7 mouse cellular contexts compared by ENCODE assay signal in genomic region chr17:56304718-56305117, GRCm38 (mm10). TPM values are rescaled to one million over a fixed set of nuclear protein-coding genes. Genes with fewer than 3 reads are reported as not detected.
DNase-seq lines count a peak whose midpoint lies in the region; ATAC-seq and TF ChIP-seq lines count a peak whose summit lies in the region.

No protein-coding gene starts in this region.

- peak overlapping the region; percentile 97 for H3K4me2 ChIP-seq in forebrain, embryonic 11.5 days (ENCODE audit: low read depth, low read length, severe bottlenecking)
- peak overlapping the region; percentile 99 for H3K4me2 ChIP-seq in limb, embryonic 14.5 days (replicated peaks; ENCODE audit: low read depth, low read length, severe bottlenecking)
- H3K4me2 ChIP-seq in stomach, embryonic 15.5 days = peak overlapping the region; percentile 97

- TF ChIP-seq POLR2A in limb, embryonic 14.5 days (IDR thresholded peaks at IDR 0.05; ENCODE audit: borderline replicate concordance, extremely low read depth, insufficient read depth, insufficient read length) = no peak

- no peak overlapping the region for H3K27ac ChIP-seq in forebrain, embryonic 11.5 days (ENCODE audit: low read depth, low read length)
- H3K27ac ChIP-seq in limb, embryonic 14.5 days (replicated peaks; ENCODE audit: low read depth, low read length) = no peak overlapping the region
- H3K27ac ChIP-seq in stomach, embryonic 15.5 days = no peak overlapping the region

- H3K27me3 ChIP-seq in megakaryocyte, embryonic 14.5 days (replicated peaks) = peaks cover 2% of the 10 kb centered on the region
- no peaks in the 10 kb centered on the region for H3K27me3 ChIP-seq in forebrain, embryonic 11.5 days (ENCODE audit: control insufficient read depth, insufficient read depth, low read length)
- H3K27me3 ChIP-seq in limb, embryonic 14.5 days (ENCODE audit: control insufficient read depth, insufficient read depth, low read length) = no peaks in the 10 kb centered on the region
- no peaks in the 10 kb centered on the region for H3K27me3 ChIP-seq in stomach, embryonic 15.5 days (replicated peaks)

- H3K36me3 ChIP-seq in megakaryocyte, embryonic 14.5 days (replicated peaks; ENCODE audit: low read length) = peaks cover 42% of the 10 kb centered on the region
- H3K36me3 ChIP-seq in forebrain, embryonic 11.5 days (ENCODE audit: control insufficient read depth, insufficient read depth, low read length) = peaks cover 4% of the 10 kb centered on the region; the same call in 1 of the 2 replicates
- peaks cover 33% of the 10 kb centered on the region for H3K36me3 ChIP-seq in limb, embryonic 14.5 days (ENCODE audit: control insufficient read depth, insufficient read depth, low read length)
- 0 out of 2 replicates have a peak, but pooled peaks cover 7% of the 10 kb centered on the region for H3K36me3 ChIP-seq in stomach, embryonic 15.5 days

- no peak for ATAC-seq in megakaryocyte, adult 5-6 weeks (ENCODE audit: poor library complexity, severe bottlenecking)
- no peak for ATAC-seq in forebrain, embryonic 11.5 days (replicated peaks; ENCODE audit: low FRiP score)
- ATAC-seq in limb, embryonic 14.5 days (ENCODE audit: low FRiP score, low read depth) = no peak
- ATAC-seq in stomach, embryonic 15.5 days (ENCODE audit: insufficient read depth, low FRiP score, low read depth) = no peak

- H3K9ac ChIP-seq in forebrain, embryonic 11.5 days (ENCODE audit: low read length) = peak overlapping the region; percentile 92
- H3K9ac ChIP-seq in limb, embryonic 14.5 days (ENCODE audit: low read depth, low read length, severe bottlenecking) = peak overlapping the region; percentile 66
- H3K9ac ChIP-seq in stomach, embryonic 15.5 days = peak overlapping the region; percentile 67

- H3K4me1 ChIP-seq in megakaryocyte, embryonic 14.5 days = peaks cover 64% of the 10 kb centered on the region
- H3K4me1 ChIP-seq in forebrain, embryonic 11.5 days (replicated peaks; ENCODE audit: control insufficient read depth, insufficient read depth, low read length) = peaks cover 25% of the 10 kb centered on the region
- peaks cover 23% of the 10 kb centered on the region for H3K4me1 ChIP-seq in limb, embryonic 14.5 days (ENCODE audit: control insufficient read depth, insufficient read depth, low read length)
- H3K4me1 ChIP-seq in stomach, embryonic 15.5 days = peaks cover 51% of the 10 kb centered on the region

- H3K4me3 ChIP-seq in megakaryocyte, embryonic 14.5 days (replicated peaks) = peak overlapping the region; percentile 95
- peak overlapping the region; percentile 88 for H3K4me3 ChIP-seq in forebrain, embryonic 11.5 days (ENCODE audit: low read depth, low read length)
- peak overlapping the region; percentile 74 for H3K4me3 ChIP-seq in limb, embryonic 14.5 days (replicated peaks; ENCODE audit: low read length)
- H3K4me3 ChIP-seq in stomach, embryonic 15.5 days (replicated peaks) = peak overlapping the region; percentile 83

- WGBS in forebrain, embryonic 11.5 days = 19% methylated on average over 11 of the region's 11 CpGs
- WGBS in limb, embryonic 14.5 days = 5% methylated on average over 11 of the region's 11 CpGs
- WGBS in stomach, embryonic 15.5 days = 9% methylated on average over 11 of the region's 11 CpGs

- no peaks in the 10 kb centered on the region for H3K9me3 ChIP-seq in megakaryocyte, embryonic 14.5 days
- H3K9me3 ChIP-seq in forebrain, embryonic 11.5 days (ENCODE audit: control insufficient read depth, low read length) = no peaks in the 10 kb centered on the region
- no peaks in the 10 kb centered on the region for H3K9me3 ChIP-seq in limb, embryonic 14.5 days (ENCODE audit: control insufficient read depth, low read length)
- no peaks in the 10 kb centered on the region for H3K9me3 ChIP-seq in stomach, embryonic 15.5 days

- DNase-seq in forebrain, embryonic 11.5 days (ENCODE audit: low spot score) = no peak
- DNase-seq in limb, embryonic 14.5 days (ENCODE audit: low spot score) = no peak
- DNase-seq in layer of hippocampus, adult 18-20 months (ENCODE audit: low spot score in 2 of 2) = no peak
- DNase-seq in spleen, adult 18-20 months = no peak

RNA-seq across cellular contexts. Expression of gene Uhrf1, which starts 1.6 kb away (rescaled TPM):
- polyA plus RNA-seq in megakaryocyte, embryonic 14.5 days (2012; ENCODE audit: insufficient read depth, low replicate concordance) = 12.4 and 22.6 TPM in 2 replicates
- 39.3 and 52.3 TPM in 2 replicates for total RNA-seq in megakaryocyte, adult 5-6 weeks (2015)
- total RNA-seq in megakaryocyte, adult 5-6 weeks (2017) = 83.7 and 101 TPM in 2 replicates
- 197 and 223 TPM in 2 replicates for polyA plus RNA-seq in forebrain, embryonic 11.5 days (2014; fragmentation: Nextera tagmentation; extraction: Ambion mirVana)
- 105 and 116 TPM in 2 replicates for polyA plus RNA-seq in limb, embryonic 14.5 days (2012; rRNA removed)
- 89.0 and 93.9 TPM in 2 replicates for polyA plus RNA-seq in limb, embryonic 14.5 days (2014; fragmentation: Nextera tagmentation; extraction: Ambion mirVana)
- polyA plus RNA-seq in stomach, embryonic 15.5 days (2015; fragmentation: Nextera tagmentation; extraction: Ambion mirVana) = 103 and 110 TPM in 2 replicates
- under 1 TPM; 0.48 to 0.50 TPM for total RNA-seq in layer of hippocampus, adult 18-20 months (2021)

RNA-seq across cellular contexts. Expression of gene Arrdc5, which starts 4.6 kb away (rescaled TPM):
- polyA plus RNA-seq in megakaryocyte, embryonic 14.5 days (2012; ENCODE audit: insufficient read depth, low replicate concordance) = not detected in 2 replicates
- not detected in 2 replicates for total RNA-seq in megakaryocyte, adult 5-6 weeks (2015)
- not detected in 2 replicates for total RNA-seq in megakaryocyte, adult 5-6 weeks (2017)
- polyA plus RNA-seq in forebrain, embryonic 11.5 days (2014; fragmentation: Nextera tagmentation; extraction: Ambion mirVana) = not detected in 2 replicates
- not detected in 2 replicates for polyA plus RNA-seq in limb, embryonic 14.5 days (2012; rRNA removed)
- polyA plus RNA-seq in limb, embryonic 14.5 days (2014; fragmentation: Nextera tagmentation; extraction: Ambion mirVana) = not detected in 2 replicates
- polyA plus RNA-seq in stomach, embryonic 15.5 days (2015; fragmentation: Nextera tagmentation; extraction: Ambion mirVana) = not detected in 2 replicates
- not detected for total RNA-seq in layer of hippocampus, adult 18-20 months (2021)

RNA-seq across cellular contexts. Expression of gene Plin3, which starts 12.0 kb away (rescaled TPM):
- 4.6 and 21.3 TPM in 2 replicates for polyA plus RNA-seq in megakaryocyte, embryonic 14.5 days (2012; ENCODE audit: insufficient read depth, low replicate concordance)
- 7.1 and 9.1 TPM in 2 replicates for total RNA-seq in megakaryocyte, adult 5-6 weeks (2015)
- 28.3 and 29.2 TPM in 2 replicates for total RNA-seq in megakaryocyte, adult 5-6 weeks (2017)
- 37.5 and 44.6 TPM in 2 replicates for polyA plus RNA-seq in forebrain, embryonic 11.5 days (2014; fragmentation: Nextera tagmentation; extraction: Ambion mirVana)
- polyA plus RNA-seq in limb, embryonic 14.5 days (2012; rRNA removed) = 41.0 and 44.1 TPM in 2 replicates
- 90.1 and 90.3 TPM in 2 replicates for polyA plus RNA-seq in limb, embryonic 14.5 days (2014; fragmentation: Nextera tagmentation; extraction: Ambion mirVana)
- polyA plus RNA-seq in stomach, embryonic 15.5 days (2015; fragmentation: Nextera tagmentation; extraction: Ambion mirVana) = 90.7 and 93.1 TPM in 2 replicates
- 10 to 100 TPM; 19.1 to 21.8 TPM for total RNA-seq in layer of hippocampus, adult 18-20 months (2021)

RNA-seq across cellular contexts. Expression of gene Kdm4b, which starts 21.1 kb away (rescaled TPM):
- 31.1 and 55.9 TPM in 2 replicates for polyA plus RNA-seq in megakaryocyte, embryonic 14.5 days (2012; ENCODE audit: insufficient read depth, low replicate concordance)
- total RNA-seq in megakaryocyte, adult 5-6 weeks (2015) = 8.0 and 10.8 TPM in 2 replicates
- 6.7 and 7.1 TPM in 2 replicates for total RNA-seq in megakaryocyte, adult 5-6 weeks (2017)
- 52.1 TPM in 2 replicates for polyA plus RNA-seq in forebrain, embryonic 11.5 days (2014; fragmentation: Nextera tagmentation; extraction: Ambion mirVana)
- polyA plus RNA-seq in limb, embryonic 14.5 days (2012; rRNA removed) = 36.4 and 47.3 TPM in 2 replicates
- 36.0 and 37.0 TPM in 2 replicates for polyA plus RNA-seq in limb, embryonic 14.5 days (2014; fragmentation: Nextera tagmentation; extraction: Ambion mirVana)
- polyA plus RNA-seq in stomach, embryonic 15.5 days (2015; fragmentation: Nextera tagmentation; extraction: Ambion mirVana) = 27.8 and 33.9 TPM in 2 replicates
- 10 to 100 TPM; 77.3 to 83.1 TPM for total RNA-seq in layer of hippocampus, adult 18-20 months (2021)

RNA-seq across cellular contexts. Expression of gene Ticam1, which starts 28.1 kb away (rescaled TPM):
- polyA plus RNA-seq in megakaryocyte, embryonic 14.5 days (2012; ENCODE audit: insufficient read depth, low replicate concordance) = 13.7 and 27.2 TPM in 2 replicates
- total RNA-seq in megakaryocyte, adult 5-6 weeks (2015) = 14.3 and 15.0 TPM in 2 replicates
- total RNA-seq in megakaryocyte, adult 5-6 weeks (2017) = 6.0 and 6.1 TPM in 2 replicates
- 2.5 and 3.0 TPM in 2 replicates for polyA plus RNA-seq in forebrain, embryonic 11.5 days (2014; fragmentation: Nextera tagmentation; extraction: Ambion mirVana)
- polyA plus RNA-seq in limb, embryonic 14.5 days (2012; rRNA removed) = 12.5 and 16.5 TPM in 2 replicates
- polyA plus RNA-seq in limb, embryonic 14.5 days (2014; fragmentation: Nextera tagmentation; extraction: Ambion mirVana) = 8.2 and 8.7 TPM in 2 replicates
- polyA plus RNA-seq in stomach, embryonic 15.5 days (2015; fragmentation: Nextera tagmentation; extraction: Ambion mirVana) = 6.6 and 7.8 TPM in 2 replicates
- total RNA-seq in layer of hippocampus, adult 18-20 months (2021) = 1 to 10 TPM; 7.9 to 8.2 TPM
